Mouse (Mus musculus) thymus, postnatal 0 days (tissue): ENCODE results near the gene Obsl1. TPM values are rescaled to one million over a fixed set of nuclear protein-coding genes. Genes with fewer than 3 reads are reported as not detected.

Source experiments
- DNase-seq: peaks from one replicate; pipeline ENCODE4 v3.0.0-alpha.2; 2015; ENCODE audit warnings: low spot score
- polyA plus RNA-seq: library from polyadenylated mRNA; unstranded; fragments of >200 nt; fragmentation: Nextera tagmentation; extraction: Ambion mirVana; gene quantifications from 2 replicates; pipeline ENCODE4 v1.2.1, GENCODE M21; 2015

The Obsl1 gene
- polyA plus RNA-seq, result 9.9 and 10.2 TPM in 2 replicates

- DNase-seq, result no peak
Measured at GRCm38 (mm10) chr1:75505956-75506831, at the start of gene Obsl1. TSS of gene Obsl1 (minus strand) at chr1:75506452.

GRCm38 (mm10) chr1:75555680-75556079 lies 49.4 kb upstream of the Obsl1 start:
- no peak for DNase-seq

- no peak for DNase-seq
Measured at GRCm38 (mm10) chr1:75550586-75550985, 44.3 kb upstream of the Obsl1 start.

GRCm38 (mm10) chr1:75549289-75550279 lies 43.3 kb upstream of the Obsl1 start:
- no peak for DNase-seq

DNA sequence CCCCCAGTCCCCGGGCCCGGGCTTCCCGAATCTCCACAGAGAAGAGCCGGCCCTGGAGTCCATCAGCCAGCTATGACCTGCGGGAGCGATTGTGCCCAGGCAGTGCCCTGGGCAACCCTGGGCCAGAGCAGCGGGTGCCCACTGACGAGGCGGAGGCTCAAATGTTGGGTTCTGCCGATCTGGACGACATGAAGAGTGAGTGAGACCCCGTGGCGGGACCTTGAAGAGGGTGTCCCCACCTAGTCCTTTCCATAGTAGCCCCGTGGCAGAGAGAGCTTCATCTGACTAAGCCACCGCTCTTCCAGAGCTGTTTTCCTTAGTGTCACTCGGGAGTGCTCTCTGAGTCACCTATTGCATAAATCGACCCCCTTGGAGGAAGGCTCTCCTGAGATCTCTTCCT lies 42.6 kb upstream of the Obsl1 start:
- DNase-seq, result no peak

DNA sequence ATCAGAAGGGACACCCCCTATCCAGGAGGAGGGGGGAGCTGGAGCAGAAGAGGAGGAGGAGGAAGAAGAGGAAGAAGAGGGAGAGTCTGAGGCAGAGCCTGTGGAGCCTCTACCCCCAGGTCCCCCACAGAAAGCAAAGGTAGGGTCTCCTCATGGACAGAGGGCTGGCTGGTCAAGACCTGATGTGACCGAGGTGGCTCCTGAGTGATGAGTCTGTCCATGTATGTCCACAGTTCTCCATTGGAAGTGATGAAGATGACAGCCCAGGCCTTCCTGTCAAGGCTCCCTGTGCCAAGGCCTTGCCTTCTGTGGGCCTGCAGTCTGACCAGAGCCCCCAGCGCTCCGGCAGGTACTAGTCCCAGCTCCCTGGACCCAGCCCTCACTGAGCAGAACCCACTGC lies 41.8 kb upstream of the Obsl1 start:
- no peak for DNase-seq

DNA sequence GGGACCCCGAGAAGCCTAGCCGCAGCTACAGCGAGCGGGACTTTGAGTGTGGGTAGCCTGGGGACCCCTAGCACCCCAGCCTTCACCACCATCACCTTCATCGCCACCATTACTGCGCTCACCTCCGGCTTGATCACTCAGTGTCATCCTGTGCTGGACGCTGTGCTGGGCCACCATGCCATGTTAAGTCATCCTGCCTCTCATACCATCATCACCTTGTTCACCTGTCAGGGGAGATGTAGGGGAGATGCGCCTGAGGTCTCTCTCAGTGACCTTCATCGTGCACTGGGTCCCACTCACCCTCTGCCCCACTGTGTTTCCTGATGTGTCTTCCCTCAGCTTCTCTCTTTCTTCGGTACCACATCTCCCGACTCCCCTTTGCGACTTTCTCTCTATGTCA lies 41.1 kb upstream of the Obsl1 start:
- no peak for DNase-seq

DNA sequence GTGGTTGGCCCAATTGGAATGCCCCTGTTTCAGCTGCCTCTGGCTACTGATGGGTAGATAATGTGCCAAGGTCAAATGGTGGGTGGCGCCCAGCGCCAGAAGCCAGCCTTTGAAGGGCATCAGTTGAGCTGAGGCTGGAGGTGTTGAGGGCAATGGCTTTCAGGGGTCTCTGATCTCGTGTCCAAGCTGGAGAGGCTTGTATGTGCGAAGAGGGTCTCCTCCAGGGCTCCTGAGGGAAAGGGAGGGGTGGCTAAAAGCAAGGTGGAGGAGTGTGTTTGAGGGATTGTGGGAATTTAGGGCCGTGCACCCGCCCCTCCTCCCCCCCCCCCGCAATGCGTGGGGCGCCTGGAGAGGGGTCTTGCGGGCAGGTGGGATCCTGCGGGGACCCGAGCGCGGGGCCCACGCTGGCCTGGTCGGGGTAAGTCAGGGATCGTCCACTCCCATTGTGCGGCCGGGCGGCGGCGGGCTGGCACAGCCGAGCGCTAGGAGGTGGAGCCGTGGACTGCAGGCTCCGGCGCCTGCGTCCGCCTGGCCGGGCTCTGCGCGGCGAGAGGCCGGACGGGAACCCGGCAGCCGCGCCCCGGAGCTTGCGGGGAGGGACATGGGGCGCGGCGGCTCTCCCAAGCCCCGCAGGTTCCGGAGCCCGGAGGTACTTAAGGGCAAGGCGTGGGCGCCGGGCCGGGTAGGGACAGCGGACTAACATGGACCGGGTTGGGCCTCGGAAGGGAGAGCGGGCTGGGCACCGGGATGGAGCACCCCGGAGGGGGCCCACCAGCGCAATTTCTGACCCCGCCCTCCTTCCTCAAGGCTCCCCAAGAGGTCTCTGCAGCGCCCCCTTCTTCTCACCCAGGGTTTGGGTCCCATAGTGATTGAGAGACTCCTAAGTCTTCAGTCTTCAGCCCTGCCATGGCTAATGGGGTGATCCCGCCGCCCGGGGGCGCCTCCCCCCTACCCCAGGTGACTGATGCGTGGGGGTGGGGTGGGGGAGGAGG lies 40.0 kb upstream of the Obsl1 start, which contains the start of gene Slc4a3:
Gene Slc4a3, plus strand, starts transcription at position 302 of the 992 bp plus-strand sequence.
- DNase-seq, result no peak

GRCm38 (mm10) chr1:75544351-75544750 lies 38.1 kb upstream of the Obsl1 start:
- no peak for DNase-seq

GRCm38 (mm10) chr1:75541496-75541895 lies 35.2 kb upstream of the Obsl1 start:
- no peak for DNase-seq

- DNase-seq, result no peak
Measured at GRCm38 (mm10) chr1:75538597-75539190, 32.4 kb upstream of the Obsl1 start.

- DNase-seq, result no peak
Measured at GRCm38 (mm10) chr1:75537587-75537986, 31.3 kb upstream of the Obsl1 start.

- DNase-seq, result no peak
Measured at GRCm38 (mm10) chr1:75533325-75534252, 27.3 kb upstream of the Obsl1 start.

DNA sequence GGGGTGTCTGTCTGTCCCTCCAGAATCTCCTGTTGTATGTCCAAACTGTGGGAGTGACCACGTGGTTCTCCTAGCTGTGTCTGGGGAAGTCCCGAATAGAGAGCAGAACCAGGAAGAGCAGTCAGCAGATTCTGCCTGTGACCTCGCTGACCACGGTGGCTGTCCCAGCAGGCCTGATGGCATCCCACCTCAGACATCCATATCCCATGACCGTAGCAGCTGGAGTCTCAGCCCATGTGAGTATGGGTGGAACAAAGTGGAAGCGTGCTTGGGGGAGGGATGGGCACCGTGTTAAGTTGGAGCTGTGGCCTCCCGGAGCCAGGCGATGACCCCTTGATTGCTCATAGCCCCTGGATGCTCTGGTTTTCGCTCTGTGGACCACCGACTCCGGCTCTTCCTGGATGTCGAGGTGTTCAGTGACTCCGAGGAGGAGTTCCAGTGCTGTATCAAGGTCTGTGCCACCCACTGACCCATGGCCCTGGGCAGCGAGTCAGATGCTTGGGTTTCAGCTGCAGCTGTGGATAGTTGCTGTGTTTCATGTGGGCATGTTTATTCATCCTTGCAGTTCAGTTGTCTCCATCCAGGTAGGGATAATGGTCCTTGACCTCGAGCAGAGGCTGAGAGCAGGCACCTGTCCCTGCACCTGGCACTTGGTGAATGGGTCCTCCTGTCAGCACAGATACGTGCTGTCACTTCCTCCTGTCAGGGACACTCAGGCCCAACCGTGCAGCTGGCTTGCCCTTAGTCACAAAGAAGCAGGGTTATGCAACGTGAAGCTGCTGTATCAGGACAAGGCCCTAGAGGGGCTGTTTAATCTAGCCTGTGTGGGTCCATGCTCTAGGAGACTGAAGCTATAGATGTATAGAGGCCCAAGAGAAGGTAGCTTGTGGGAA lies 26.3 kb upstream of the Obsl1 start:
- DNase-seq, result no peak

- no peak for DNase-seq
Measured at GRCm38 (mm10) chr1:75530546-75530945, 24.3 kb upstream of the Obsl1 start.

DNA sequence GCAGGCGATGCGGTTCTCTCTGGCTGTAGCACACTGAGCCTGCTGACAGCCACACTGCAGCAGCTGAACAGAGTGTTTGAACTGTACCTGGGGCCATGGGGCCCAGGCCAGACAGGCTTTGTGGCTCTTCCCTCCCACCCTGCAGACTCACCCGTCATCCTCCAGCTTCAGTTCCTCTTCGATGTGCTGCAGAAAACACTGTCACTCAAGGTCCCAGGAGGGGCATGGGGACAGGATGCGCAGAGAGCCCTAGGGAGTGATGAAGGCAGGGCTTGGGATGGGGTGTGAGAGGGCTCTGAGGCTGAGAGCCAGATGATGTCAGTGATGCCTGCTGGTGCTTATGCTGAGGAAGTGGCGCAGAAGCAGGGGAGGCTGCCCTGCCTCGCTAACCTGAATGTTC lies 18.4 kb upstream of the Obsl1 start:
- DNase-seq, result no peak

- peak; percentile 94 for DNase-seq
Measured at GRCm38 (mm10) chr1:75521321-75522031, 15.2 kb upstream of the Obsl1 start, which contains the start of gene Stk11ip. TSS of gene Stk11ip (plus strand) at chr1:75521529.
